Mouse (Mus musculus) urinary bladder, postnatal 10 days (tissue): ENCODE data around the gene Serpina1f.
"Not testable (repeated sequence)": the region's sequence is repeated elsewhere in the genome, so short reads cannot be mapped to it uniquely, and the experiment has no call there.

Experiments
- DNase-seq: peaks from one replicate; pipeline ENCODE4 v3.0.0; 2022; ENCODE audit warnings: low spot score

Serpina1f gene

DNA sequence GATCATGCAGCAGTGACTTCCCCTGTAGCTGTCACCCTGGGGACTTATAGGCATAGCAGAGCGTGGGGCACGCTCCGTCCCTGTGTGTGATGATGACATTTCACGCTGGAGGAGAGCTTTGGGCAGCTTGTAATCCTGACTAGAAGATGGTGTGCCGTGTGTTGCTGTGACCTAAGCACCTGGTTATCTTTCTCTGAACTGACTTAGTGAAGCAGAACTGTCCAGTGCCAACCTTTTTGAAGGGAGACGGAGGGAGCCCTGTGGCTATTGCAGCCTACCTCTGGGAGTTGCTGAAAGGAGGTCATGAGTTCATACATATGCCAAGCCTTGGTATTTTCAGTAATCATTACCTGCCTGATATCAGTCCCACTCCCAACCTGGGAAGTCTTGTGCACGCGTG is at the start of gene Serpina1f:
Gene Serpina1f, minus strand, starts transcription at position 101 of the 400 bp plus-strand sequence.
- DNase-seq, result no peak

DNA sequence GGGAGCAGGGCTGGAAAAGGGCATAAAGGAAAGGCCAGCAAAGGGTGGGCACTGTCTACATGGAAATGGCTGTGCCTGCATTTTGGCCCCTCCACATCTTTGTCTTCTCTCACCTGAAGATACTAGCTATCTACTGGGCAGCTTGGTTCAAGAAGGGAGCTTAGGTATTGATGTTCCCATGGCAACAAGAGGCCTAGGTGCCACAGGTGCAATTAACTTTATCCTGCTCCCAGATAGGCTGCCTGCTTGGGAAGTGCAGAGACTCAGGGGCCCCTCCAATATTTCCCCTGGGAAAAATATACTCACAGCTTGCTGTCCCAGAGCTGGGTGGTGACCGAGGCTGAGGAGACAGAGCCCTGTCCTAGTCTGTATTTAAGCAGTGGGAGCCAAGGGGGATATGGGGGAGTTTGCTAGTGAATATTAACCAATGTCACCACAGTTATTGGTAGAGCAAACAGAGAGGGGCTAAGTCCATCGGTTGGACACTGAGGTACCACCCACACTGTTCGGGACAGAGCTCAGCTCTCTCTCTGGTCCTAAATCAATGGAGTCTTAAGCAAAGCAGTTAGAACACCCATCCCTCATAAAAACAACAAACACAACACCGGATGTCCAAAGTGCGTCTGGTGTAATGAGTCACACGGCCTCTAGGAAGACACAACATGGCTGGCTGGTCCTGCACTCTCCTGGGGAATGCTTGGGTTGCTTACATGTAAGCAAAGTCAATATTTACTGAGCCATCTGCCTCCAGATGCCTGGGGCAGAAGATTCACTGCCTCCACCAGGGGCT is 42.7 kb upstream of the Serpina1f start:
- not testable (repeated sequence) for DNase-seq

DNA sequence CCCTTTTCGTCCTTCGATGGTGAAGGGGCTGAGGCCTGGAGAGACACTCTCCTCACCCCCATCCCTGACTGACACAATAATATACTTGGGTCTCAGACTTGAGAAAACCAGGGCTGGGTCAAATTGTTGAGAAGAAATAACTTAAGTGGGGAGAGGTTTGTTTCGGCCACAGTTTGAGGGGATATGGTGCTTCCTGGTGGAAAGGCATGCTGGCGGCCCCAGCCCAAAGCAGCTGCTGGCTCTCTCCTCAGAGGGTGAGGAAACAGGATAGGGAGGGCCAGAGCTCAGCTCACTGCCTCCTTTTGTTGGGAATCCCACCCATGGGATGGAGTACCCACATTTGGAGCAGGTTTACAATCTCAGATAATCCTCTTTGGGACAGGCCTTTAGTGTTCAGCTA is 40.2 kb upstream of the Serpina1f start:
- DNase-seq, result not testable (repeated sequence)

- not testable (repeated sequence) for DNase-seq
Measured at GRCm38 (mm10) chr12:103735101-103735500, 39.8 kb upstream of the Serpina1f start.

- DNase-seq, result no peak
Measured at GRCm38 (mm10) chr12:103711537-103711936, 16.2 kb upstream of the Serpina1f start.

- DNase-seq, result no peak
Measured at GRCm38 (mm10) chr12:103710405-103710804, 15.1 kb upstream of the Serpina1f start.

GRCm38 (mm10) chr12:103706113-103706512 is 10.8 kb upstream of the Serpina1f start:
- no peak for DNase-seq

- no peak for DNase-seq
Measured at GRCm38 (mm10) chr12:103705547-103705946, 10.2 kb upstream of the Serpina1f start.

GRCm38 (mm10) chr12:103700144-103700750 is 4.9 kb upstream of the Serpina1f start:
- no peak for DNase-seq

DNA sequence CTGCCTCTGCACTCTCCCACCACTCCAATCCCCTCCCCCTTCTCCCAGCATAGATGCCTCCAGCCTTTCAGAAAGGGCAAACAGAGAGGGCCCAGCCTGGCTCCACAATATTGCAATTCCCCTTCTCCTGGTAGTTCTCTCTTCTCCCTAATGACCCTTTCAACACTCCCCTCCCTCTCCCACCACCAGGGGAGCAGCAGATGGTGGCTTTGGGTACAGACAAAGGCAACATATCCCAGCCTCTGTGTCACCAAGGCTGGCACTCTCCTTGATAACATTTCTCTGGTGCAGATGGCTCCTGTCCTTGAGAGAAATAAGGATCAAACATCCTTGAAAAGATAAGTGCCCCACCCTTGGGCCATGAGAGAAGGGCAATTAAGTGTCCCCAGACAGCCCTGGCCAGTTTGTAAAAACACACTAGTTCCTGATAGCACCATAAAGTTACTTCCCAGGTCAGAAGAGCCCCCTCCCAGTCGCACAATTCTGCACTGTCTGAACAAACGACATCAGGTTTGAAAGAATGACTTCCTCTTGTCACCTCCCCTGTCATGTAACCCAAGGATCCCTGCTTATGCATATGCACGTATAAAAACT is 7.0 kb downstream of the Serpina1f start:
- no peak for DNase-seq

DNA sequence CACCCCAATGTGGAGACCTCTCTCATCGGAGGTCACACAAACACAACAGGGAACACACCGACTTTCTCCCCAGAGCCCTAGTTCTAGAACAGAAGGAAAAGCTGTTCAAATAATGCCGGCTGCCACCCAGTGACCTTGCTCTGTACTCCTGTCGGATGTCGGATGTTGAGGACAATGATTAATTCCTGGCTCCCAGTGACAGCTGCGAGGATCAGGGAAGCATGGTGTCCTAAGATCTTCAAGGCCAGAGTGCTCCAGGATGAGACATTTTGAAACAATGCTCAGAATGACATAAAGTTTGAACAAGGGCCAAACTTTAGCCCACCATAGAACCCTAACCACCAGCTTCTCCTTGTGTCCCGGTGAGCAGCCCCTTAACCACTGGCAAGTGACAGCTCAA is 8.3 kb downstream of the Serpina1f start:
- no peak for DNase-seq

DNA sequence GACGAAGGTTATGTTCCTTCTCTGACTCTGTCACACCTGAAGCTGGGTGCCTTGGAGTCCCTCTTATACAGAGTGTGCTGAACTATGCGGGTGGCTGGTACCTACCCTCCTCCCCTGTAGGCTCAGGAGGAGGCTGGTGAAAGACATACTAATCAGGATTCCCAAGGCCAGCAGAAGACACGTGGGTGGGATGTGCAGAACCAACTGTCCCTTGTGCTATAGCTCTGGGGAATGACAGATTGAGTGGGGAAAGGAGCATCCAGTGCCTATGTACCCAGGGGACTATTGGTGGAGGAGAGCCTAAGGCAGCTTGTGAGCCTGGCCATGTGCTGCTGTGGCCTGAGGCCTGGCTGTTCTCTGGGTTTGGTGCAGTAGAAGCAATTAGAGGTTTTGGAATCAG is 9.3 kb downstream of the Serpina1f start:
- no peak for DNase-seq

- DNase-seq, result no peak
Measured at GRCm38 (mm10) chr12:103685386-103685785, 9.9 kb downstream of the Serpina1f start.

- no peak for DNase-seq
Measured at GRCm38 (mm10) chr12:103683775-103684174, 11.6 kb downstream of the Serpina1f start.

- DNase-seq, result no peak
Measured at GRCm38 (mm10) chr12:103681739-103682138, 13.6 kb downstream of the Serpina1f start.

GRCm38 (mm10) chr12:103681169-103681568 is 14.2 kb downstream of the Serpina1f start:
- DNase-seq, result no peak

- DNase-seq, result not testable (repeated sequence)
Measured at GRCm38 (mm10) chr12:103679853-103680252, 15.5 kb downstream of the Serpina1f start.

DNA sequence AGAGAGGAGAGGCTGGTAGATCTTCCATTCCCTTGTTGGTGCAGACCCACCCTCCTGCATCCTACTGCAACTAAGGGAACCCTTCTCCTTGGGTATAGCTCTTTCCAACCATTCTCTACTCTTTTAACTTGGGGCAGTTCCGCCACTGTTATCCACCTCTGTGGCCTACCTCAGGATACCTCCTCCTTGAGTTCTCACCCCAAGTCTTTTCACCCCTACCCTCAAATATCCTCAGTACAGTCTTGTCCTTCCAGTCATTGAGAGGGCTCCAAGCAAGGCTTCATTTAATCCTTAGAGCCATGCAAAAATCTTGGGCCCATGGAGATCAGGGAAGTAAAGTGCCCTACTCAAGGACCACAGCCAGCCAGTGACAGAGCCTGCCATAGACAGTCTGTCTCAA is 19.3 kb downstream of the Serpina1f start, which contains the start of gene Serpina16:
Gene Serpina16, minus strand, starts transcription at position 101 of the 400 bp plus-strand sequence.
- DNase-seq, result no peak

DNA sequence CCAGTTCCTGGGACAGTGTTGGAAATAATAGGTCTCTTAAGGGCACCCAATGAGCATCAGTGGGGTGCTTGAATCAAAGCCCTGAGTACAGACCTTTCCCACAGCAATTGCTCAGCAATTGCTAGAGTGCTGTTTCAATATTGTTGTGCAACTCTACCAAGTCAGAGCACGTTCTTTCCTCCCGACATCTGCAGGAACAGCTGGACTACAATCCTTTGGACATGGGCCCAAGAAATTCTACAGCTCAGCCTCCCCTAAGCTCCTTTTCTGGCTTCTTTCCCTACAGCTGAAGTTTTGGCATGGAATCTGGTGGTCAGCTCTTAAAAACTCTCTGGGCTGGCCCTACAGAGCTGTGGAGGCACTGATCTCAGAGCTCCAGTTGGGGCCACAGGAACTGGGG is 22.1 kb downstream of the Serpina1f start:
- DNase-seq, result no peak

DNA sequence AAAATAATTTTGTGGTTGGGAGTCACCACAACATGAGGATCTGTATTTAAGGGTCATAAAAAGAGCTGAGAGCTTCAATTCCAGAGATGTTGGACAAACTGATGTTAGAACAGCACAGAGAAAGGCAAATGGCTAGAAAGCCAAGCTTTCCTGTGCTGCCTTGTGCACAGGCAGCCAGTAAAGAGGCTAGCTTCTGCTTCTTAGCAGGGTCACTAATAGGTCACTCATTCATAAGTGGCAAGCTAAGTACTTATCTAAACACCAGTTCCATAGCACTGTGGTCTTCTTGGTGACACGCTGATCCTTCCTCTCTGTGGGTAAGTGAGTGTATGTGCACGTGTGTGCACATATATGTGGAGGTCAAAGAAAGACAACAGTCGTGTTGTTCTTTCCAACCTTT is 23.8 kb downstream of the Serpina1f start:
- DNase-seq, result no peak

- no peak for DNase-seq
Measured at GRCm38 (mm10) chr12:103670964-103671363, 24.4 kb downstream of the Serpina1f start.

DNA sequence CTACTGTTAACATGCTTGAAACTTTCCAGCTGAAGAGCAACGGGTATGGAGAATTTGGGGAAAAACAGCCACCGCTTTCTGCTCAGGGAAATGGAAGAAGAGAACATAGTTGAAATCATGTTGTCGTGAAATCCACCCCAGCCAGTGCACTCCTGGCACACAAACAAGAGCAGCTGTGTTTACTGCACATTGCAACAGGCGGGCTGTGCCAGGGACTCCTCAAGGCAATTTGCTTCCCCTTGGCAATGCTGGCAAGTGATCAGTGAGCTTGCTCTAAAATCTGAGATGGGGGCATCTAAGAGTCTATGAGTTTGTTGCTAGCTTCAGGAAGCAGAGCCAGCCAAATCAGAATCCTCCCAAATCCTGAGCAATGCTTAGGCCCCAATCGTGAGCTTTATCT is 25.0 kb downstream of the Serpina1f start:
- no peak for DNase-seq

DNA sequence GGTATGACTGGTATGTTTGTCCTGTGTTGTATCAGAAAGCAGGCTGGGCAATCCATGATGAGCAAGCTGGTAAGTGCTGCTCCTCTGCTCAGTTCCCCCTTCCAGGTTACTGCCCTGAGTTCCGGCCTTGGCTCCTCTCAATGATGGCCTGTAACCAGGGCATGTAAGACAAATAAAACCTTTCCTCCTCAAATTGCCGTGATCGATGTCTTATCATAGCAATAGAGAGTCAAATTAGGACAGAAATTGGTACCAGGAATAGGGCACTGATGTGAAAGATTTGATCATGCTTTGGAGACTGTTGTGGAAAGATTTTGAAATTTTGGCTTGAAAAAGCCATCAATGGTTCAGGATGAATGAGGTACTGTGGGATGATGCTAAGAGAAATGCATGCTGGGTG is 30.0 kb downstream of the Serpina1f start:
- no peak for DNase-seq
